Mouse (Mus musculus) lung, embryonic 16.5 days (tissue): ENCODE data around the gene Sgpp2. TPM values are rescaled to one million over a fixed set of nuclear protein-coding genes. Genes with fewer than 3 reads are reported as not detected.

Experiments used
- polyA plus RNA-seq: library from polyadenylated mRNA; unstranded; fragments of >200 nt; fragmentation: Nextera tagmentation; extraction: Ambion mirVana; gene quantifications from 2 replicates; pipeline ENCODE4 v1.2.1, GENCODE M21; 2015

Gene Sgpp2
- polyA plus RNA-seq, 1 experiment from 2014 or later = 0.95 TPM

Other genes starting within 250 kb of the Sgpp2 start
- gene Pax3, start 113.2 kb upstream of the Sgpp2 start, polyA plus RNA-seq = not detected in 2 replicates
- 111 and 117 TPM in 2 replicates for gene Farsb, start 178.6 kb downstream of the Sgpp2 start, polyA plus RNA-seq
- gene Mogat1, start 200.6 kb downstream of the Sgpp2 start, polyA plus RNA-seq = 0.62 TPM in 1 of 2 replicates, not detected in the other
- 0.05 and 0.11 TPM in 2 replicates for gene BC035947, start 201.8 kb downstream of the Sgpp2 start, polyA plus RNA-seq